Mouse (Mus musculus): ENCODE results near the gene Prdm16. TPM values are rescaled to one million over a fixed set of nuclear protein-coding genes. Genes with fewer than 3 reads are reported as not detected.

Gene Prdm16
- total and polyA plus RNA-seq, 3 experiments = not detected

DNA sequence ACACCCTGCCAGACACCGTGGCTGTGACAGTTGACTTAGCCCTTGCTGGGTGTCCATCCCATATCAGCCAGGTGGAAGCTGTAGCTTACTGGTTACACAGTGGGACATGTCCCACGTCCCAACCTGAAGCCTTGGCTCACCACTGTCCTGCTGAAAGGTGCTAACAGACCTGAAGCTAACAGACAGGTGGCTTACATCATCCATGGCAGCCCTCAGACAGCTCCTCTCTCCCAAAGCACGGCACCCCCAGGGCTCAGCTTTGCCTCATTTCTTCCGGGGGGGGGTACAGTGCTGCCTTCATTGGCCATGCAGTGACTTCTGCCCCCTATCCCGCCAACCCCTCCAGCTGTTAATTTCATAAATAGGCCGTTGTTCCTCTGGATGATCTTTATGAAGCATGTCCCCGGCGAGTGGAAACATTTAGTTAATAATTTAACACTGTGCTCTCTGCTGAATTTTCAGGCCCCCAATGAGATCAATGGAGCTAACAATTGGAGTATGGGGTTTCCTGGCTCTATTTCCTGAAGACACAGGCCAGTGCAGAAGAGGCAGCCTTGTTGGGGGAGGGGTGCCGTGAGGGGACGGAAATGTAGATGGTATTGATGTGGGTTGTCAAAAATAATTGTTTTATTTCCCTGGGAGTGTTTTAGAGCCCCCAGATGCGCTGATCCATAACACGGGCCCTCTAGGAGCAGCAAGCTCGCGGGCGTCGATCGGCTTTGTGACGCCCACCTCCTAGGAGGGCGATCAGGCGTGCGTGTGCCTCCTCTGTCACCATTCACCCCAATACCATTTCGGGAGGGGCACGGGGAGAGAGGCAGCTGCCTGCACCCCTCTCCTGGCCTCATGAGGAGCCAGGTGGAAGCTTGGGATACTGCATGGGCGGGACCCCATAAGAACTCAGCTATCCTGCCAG is 236.2 kb downstream of the Prdm16 start:
- Histone ChIP-seq H3K9ac (ENCODE audit: insufficient read depth, low read depth) (no peak overlapping the region), H3K4me1 (ENCODE audit: control insufficient read depth in 1 of 2, insufficient read depth in 2 of 2) (no peaks in the 10 kb centered on the region), H3K27ac (ENCODE audit: insufficient read depth, low read depth) (no peak overlapping the region), H3K4me2 (ENCODE audit: insufficient read depth, low read depth, poor library complexity, severe bottlenecking) (no peak overlapping the region), H3K9me3 (replicated peaks; ENCODE audit: low read length) (peaks cover 90% of the 10 kb centered on the region), H3K79me2 (replicated peaks; ENCODE audit: control insufficient read depth, extremely low read depth, insufficient read depth, poor library complexity, severe bottlenecking) (no peaks in the 10 kb centered on the region), H3K36me3 (replicated peaks in 1 of 2; ENCODE audit: control insufficient read depth in 1 of 2, insufficient read depth in 1 of 2, low read length in 1 of 2) (no peaks in the 10 kb centered on the region), H3K4me3 (replicated peaks in 1 of 3; ENCODE audit: low read depth in 2 of 3, low read length in 2 of 3, poor library complexity in 1 of 3) (no peak overlapping the region), H3K27me3 (replicated peaks) (no peaks in the 10 kb centered on the region)
- dilution Hi-C loops (cut with MboI; ENCODE audit: extremely low pct_ligation_motif_present, extremely low pct_unique_long_range_greater_than_20kb, low sequenced_read_pairs) (no loop called here), in situ Hi-C loops (cut with MboI; ENCODE audit: low pct_ligation_motif_present, low pct_unique_long_range_greater_than_20kb, low sequenced_read_pairs) (no loop called here)
- no peak for TF ChIP-seq MAZ (IDR thresholded peaks at IDR 0.05; ENCODE audit: low read depth, low read length)
- no peak for TF ChIP-seq PAX5 (IDR thresholded peaks at IDR 0.05; ENCODE audit: low read length)
- TF ChIP-seq RAD21 (IDR thresholded peaks at IDR 0.05; ENCODE audit: low read depth, low read length) = no peak
- no peak for TF ChIP-seq ZKSCAN1 (IDR thresholded peaks at IDR 0.05; ENCODE audit: borderline replicate concordance, low read depth, low read length)
- TF ChIP-seq SIN3A (IDR thresholded peaks at IDR 0.05; ENCODE audit: low read length) = no peak
- no peak for TF ChIP-seq JUN (IDR thresholded peaks at IDR 0.05; ENCODE audit: insufficient read depth, low read depth, low read length)
- TF ChIP-seq TBP (conservative IDR thresholded peaks at IDR 0.05; ENCODE audit: low read depth, low read length) = no peak
- no peak for TF ChIP-seq ZNF384 (IDR thresholded peaks at IDR 0.05; ENCODE audit: low read depth, low read length)
- no peak for TF ChIP-seq NELFE (IDR thresholded peaks at IDR 0.05; ENCODE audit: low read depth, low read length)
- no peak for TF ChIP-seq MAX (IDR thresholded peaks at IDR 0.05; ENCODE audit: low read length)
- no peak for TF ChIP-seq TCF12 (IDR thresholded peaks at IDR 0.05; ENCODE audit: low read depth, low read length)
- TF ChIP-seq ZMIZ1 (IDR thresholded peaks at IDR 0.05; ENCODE audit: low read depth, low read length) = no peak
- no peak for TF ChIP-seq POLR2A (IDR thresholded peaks at IDR 0.05; ENCODE audit: low read depth, low read length)
- no peak for TF ChIP-seq BHLHE40 (IDR thresholded peaks at IDR 0.05; ENCODE audit: low read depth, low read length)
- no peak for DNase-seq (ENCODE audit: extremely low read depth)

GRCm38 (mm10) chr4:154399634-154400033 is 237.0 kb downstream of the Prdm16 start:
- no peak for DNase-seq (ENCODE audit: extremely low read depth)
- Histone ChIP-seq H3K4me1 (ENCODE audit: control insufficient read depth in 1 of 2, insufficient read depth in 2 of 2) (no peaks in the 10 kb centered on the region), H3K4me2 (ENCODE audit: insufficient read depth, low read depth, poor library complexity, severe bottlenecking) (no peak overlapping the region), H3K79me2 (replicated peaks; ENCODE audit: control insufficient read depth, extremely low read depth, insufficient read depth, poor library complexity, severe bottlenecking) (no peaks in the 10 kb centered on the region), H3K9ac (ENCODE audit: insufficient read depth, low read depth) (no peak overlapping the region), H3K27me3 (replicated peaks) (no peaks in the 10 kb centered on the region), H3K9me3 (replicated peaks; ENCODE audit: low read length) (peaks cover 90% of the 10 kb centered on the region), H3K36me3 (replicated peaks in 1 of 2; ENCODE audit: control insufficient read depth in 1 of 2, insufficient read depth in 1 of 2, low read length in 1 of 2) (no peaks in the 10 kb centered on the region), H3K4me3 (replicated peaks in 1 of 3; ENCODE audit: low read depth in 2 of 3, low read length in 2 of 3, poor library complexity in 1 of 3) (no peak overlapping the region), H3K27ac (ENCODE audit: insufficient read depth, low read depth) (no peak overlapping the region)
- TF ChIP-seq TBP (conservative IDR thresholded peaks at IDR 0.05; ENCODE audit: low read depth, low read length) (no peak), MYC (IDR thresholded peaks at IDR 0.05; ENCODE audit: low read depth, low read length) (no peak), POLR2A (IDR thresholded peaks at IDR 0.05; ENCODE audit: low read depth, low read length) (no peak), SIN3A (IDR thresholded peaks at IDR 0.05; ENCODE audit: low read length) (no peak), TCF12 (IDR thresholded peaks at IDR 0.05; ENCODE audit: low read depth, low read length) (no peak), E2F4 (IDR thresholded peaks at IDR 0.05; ENCODE audit: insufficient replicate concordance, low read depth, low read length) (no peak), ZMIZ1 (IDR thresholded peaks at IDR 0.05; ENCODE audit: low read depth, low read length) (no peak), USF1 (IDR thresholded peaks at IDR 0.05; ENCODE audit: low read depth, low read length) (no peak), MXI1 (IDR thresholded peaks at IDR 0.05; ENCODE audit: low read depth, low read length) (no peak), ZKSCAN1 (IDR thresholded peaks at IDR 0.05; ENCODE audit: borderline replicate concordance, low read depth, low read length) (no peak), SMC3 (IDR thresholded peaks at IDR 0.05; ENCODE audit: low read depth, low read length) (no peak), BHLHE40 (IDR thresholded peaks at IDR 0.05; ENCODE audit: low read depth, low read length) (no peak), NELFE (IDR thresholded peaks at IDR 0.05; ENCODE audit: low read depth, low read length) (no peak), EP300 (IDR thresholded peaks at IDR 0.05; ENCODE audit: low read length) (no peak), USF2 (conservative IDR thresholded peaks at IDR 0.05; ENCODE audit: low read depth, low read length) (no peak), MAX (IDR thresholded peaks at IDR 0.05; ENCODE audit: low read length) (no peak), CHD1 (IDR thresholded peaks at IDR 0.05; ENCODE audit: low read depth, low read length) (no peak)
- dilution Hi-C loops (cut with MboI; ENCODE audit: extremely low pct_ligation_motif_present, extremely low pct_unique_long_range_greater_than_20kb, low sequenced_read_pairs) = no loop called here
- in situ Hi-C loops (cut with MboI; ENCODE audit: low pct_ligation_motif_present, low pct_unique_long_range_greater_than_20kb, low sequenced_read_pairs) = no loop called here
